Mouse (Mus musculus): ENCODE measurements around the gene Zdhhc1. TPM values are rescaled to one million over a fixed set of nuclear protein-coding genes. Genes with fewer than 3 reads are reported as not detected.

Zdhhc1 gene
- total and polyA plus RNA-seq, 3 experiments, result 13.0 to 40.5 (median 13.3) TPM

DNA sequence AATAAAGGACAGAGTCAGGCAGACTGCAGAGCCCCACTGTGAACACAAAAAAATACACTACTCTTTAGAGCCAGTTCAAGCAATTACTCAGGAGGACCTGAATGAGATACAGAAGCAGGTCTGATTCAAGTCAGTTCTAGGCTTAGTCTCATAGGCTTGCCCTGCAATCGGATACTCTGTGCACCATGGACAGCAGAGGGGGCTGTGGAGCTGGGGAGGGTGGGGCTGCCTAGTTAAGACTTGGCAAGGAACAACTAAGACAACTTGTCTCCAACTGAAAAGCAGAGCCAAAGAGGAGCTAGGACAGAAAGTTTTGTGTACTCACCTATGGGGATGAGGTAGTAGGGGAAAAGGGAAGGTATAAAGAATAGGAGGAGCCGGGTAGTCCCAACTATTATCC, 35.1 kb upstream of the Zdhhc1 start:
- Histone ChIP-seq H3K4me3 (no peak overlapping the region), H3K79me2 (replicated peaks; ENCODE audit: control insufficient read depth, insufficient read depth, low read length) (no peaks in the 10 kb centered on the region), H3K27me3 (ENCODE audit: control insufficient read depth, insufficient read depth, low read length) (no peaks in the 10 kb centered on the region), H3K36me3 (ENCODE audit: control insufficient read depth, insufficient read depth, low read length) (peaks cover 5% of the 10 kb centered on the region), H3K4me1 (ENCODE audit: control insufficient read depth, insufficient read depth, low read length) (peaks cover 11% of the 10 kb centered on the region), H3K9ac (ENCODE audit: low read depth, low read length) (no peak overlapping the region), H3K27ac (peak overlapping the region; percentile 34; the same call in 1 of the 2 replicates)
- TF ChIP-seq CTCF (IDR thresholded peaks at IDR 0.05) (peak; percentile 82), EP300 (IDR thresholded peaks at IDR 0.05; ENCODE audit: insufficient read depth, low read depth, low read length) (0 out of 2 replicates have a peak, but pooled peaks have one; percentile 37), POLR2A (IDR thresholded peaks at IDR 0.05; ENCODE audit: insufficient read depth, low read depth, low read length) (no peak)
- DNase-seq, result peak; percentile 55 to 79
- intact Hi-C loops (cut with DNase I), result loop anchor here (2.0 kb wide), 2 partner anchors 15 to 23 kb away; no protein-coding TSS in a partner anchor
- 51% methylated on average over 2 of the region's 2 CpGs for WGBS

DNA sequence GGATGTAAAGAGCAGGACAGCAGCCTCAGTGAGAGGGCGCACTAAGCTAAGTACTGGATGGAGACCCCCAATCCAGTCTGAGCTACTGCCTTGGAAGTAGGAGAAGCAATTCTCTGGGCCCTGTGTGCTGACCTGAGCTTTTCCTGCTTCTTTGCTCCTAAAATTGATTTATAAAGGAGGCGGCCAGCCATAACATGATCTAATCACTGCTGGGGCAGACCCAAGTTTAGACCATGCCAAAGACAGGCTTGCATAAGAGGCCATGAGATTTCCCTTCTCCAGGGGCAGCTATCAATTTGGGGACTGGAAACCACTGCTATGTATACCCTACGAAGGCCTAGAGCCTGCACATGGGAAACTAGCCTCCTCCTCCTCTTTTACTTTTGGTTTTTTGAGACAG, 32.6 kb upstream of the Zdhhc1 start:
- H3K9ac ChIP-seq (ENCODE audit: low read depth, low read length), result no peak overlapping the region
- WGBS, result 79% methylated on average over 3 of the region's 3 CpGs
- no peak overlapping the region for H3K27ac ChIP-seq
- H3K27me3 ChIP-seq (ENCODE audit: control insufficient read depth, insufficient read depth, low read length), result no peaks in the 10 kb centered on the region
- no peaks in the 10 kb centered on the region for H3K79me2 ChIP-seq (replicated peaks; ENCODE audit: control insufficient read depth, insufficient read depth, low read length)
- peaks cover 11% of the 10 kb centered on the region for H3K4me1 ChIP-seq (ENCODE audit: control insufficient read depth, insufficient read depth, low read length)
- peaks cover 5% of the 10 kb centered on the region for H3K36me3 ChIP-seq (ENCODE audit: control insufficient read depth, insufficient read depth, low read length)
- no peak for DNase-seq
- no peak overlapping the region for H3K4me3 ChIP-seq
- intact Hi-C loops (cut with DNase I), result no loop called here
- TF ChIP-seq POLR2A (IDR thresholded peaks at IDR 0.05; ENCODE audit: insufficient read depth, low read depth, low read length), result no peak
- no peak for TF ChIP-seq EP300 (IDR thresholded peaks at IDR 0.05; ENCODE audit: insufficient read depth, low read depth, low read length)
- TF ChIP-seq CTCF (IDR thresholded peaks at IDR 0.05), result no peak

DNA sequence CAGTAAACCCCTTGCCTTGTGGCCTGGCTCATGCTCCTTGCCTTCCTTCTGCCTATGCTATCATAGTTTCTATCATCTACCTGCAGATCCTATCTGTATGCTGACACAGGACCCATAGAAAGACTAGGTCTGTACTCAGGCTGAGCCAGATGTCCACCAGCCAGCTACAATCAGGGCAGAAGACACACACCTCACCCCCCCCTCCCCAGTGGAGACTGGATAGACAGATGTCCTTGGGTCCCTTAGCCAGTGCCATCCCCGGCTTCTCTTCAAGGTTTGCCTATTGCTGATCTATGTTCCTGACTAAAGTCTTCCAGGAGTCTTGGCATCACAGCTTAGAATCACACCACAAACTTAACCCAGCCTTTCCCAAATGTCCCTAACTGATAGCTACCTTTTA, 31.5 kb upstream of the Zdhhc1 start:
- peaks cover 5% of the 10 kb centered on the region for H3K36me3 ChIP-seq (ENCODE audit: control insufficient read depth, insufficient read depth, low read length)
- intact Hi-C loops (cut with DNase I), result no loop called here
- no peaks in the 10 kb centered on the region for H3K79me2 ChIP-seq (replicated peaks; ENCODE audit: control insufficient read depth, insufficient read depth, low read length)
- no peak overlapping the region for H3K9ac ChIP-seq (ENCODE audit: low read depth, low read length)
- WGBS, result 92% methylated on average over 1 of the region's 1 CpGs
- no peaks in the 10 kb centered on the region for H3K27me3 ChIP-seq (ENCODE audit: control insufficient read depth, insufficient read depth, low read length)
- DNase-seq, result no peak
- no peak overlapping the region for H3K27ac ChIP-seq
- peaks cover 4% of the 10 kb centered on the region for H3K4me1 ChIP-seq (ENCODE audit: control insufficient read depth, insufficient read depth, low read length)
- no peak overlapping the region for H3K4me3 ChIP-seq
- no peak for TF ChIP-seq POLR2A (IDR thresholded peaks at IDR 0.05; ENCODE audit: insufficient read depth, low read depth, low read length)
- TF ChIP-seq CTCF (IDR thresholded peaks at IDR 0.05), result no peak
- no peak for TF ChIP-seq EP300 (IDR thresholded peaks at IDR 0.05; ENCODE audit: insufficient read depth, low read depth, low read length)

DNA sequence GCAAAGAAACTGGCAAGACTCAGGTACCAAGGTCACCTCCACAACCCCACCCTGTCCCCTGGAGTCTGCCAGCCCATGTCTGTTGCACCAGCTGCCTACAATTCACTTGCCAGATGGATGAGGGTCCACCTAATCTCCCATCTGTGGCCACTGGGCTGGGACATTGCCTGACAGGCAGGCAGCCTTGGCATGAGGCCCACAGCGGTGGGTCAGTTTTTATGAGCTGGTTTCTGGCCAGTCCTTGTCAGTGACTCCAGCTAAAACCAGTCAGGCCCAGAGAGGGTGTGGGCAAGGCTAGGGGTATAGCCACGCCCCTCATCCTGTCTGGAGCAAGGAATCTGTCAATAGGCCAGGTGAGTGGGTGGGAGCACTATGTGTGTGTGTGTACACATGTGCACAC, 30.4 kb upstream of the Zdhhc1 start:
- Histone ChIP-seq H3K4me1 (ENCODE audit: control insufficient read depth, insufficient read depth, low read length) (peaks cover 2% of the 10 kb centered on the region; the same call in 1 of the 2 replicates), H3K4me3 (no peak overlapping the region), H3K27ac (no peak overlapping the region), H3K36me3 (ENCODE audit: control insufficient read depth, insufficient read depth, low read length) (peaks cover 3% of the 10 kb centered on the region), H3K79me2 (replicated peaks; ENCODE audit: control insufficient read depth, insufficient read depth, low read length) (no peaks in the 10 kb centered on the region), H3K27me3 (ENCODE audit: control insufficient read depth, insufficient read depth, low read length) (no peaks in the 10 kb centered on the region), H3K9ac (ENCODE audit: low read depth, low read length) (no peak overlapping the region)
- no peak for TF ChIP-seq CTCF (IDR thresholded peaks at IDR 0.05)
- no peak for TF ChIP-seq EP300 (IDR thresholded peaks at IDR 0.05; ENCODE audit: insufficient read depth, low read depth, low read length)
- no peak for TF ChIP-seq POLR2A (IDR thresholded peaks at IDR 0.05; ENCODE audit: insufficient read depth, low read depth, low read length)
- 68% methylated on average over 2 of the region's 2 CpGs for WGBS
- DNase-seq, result no peak
- intact Hi-C loops (cut with DNase I), result no loop called here

DNA sequence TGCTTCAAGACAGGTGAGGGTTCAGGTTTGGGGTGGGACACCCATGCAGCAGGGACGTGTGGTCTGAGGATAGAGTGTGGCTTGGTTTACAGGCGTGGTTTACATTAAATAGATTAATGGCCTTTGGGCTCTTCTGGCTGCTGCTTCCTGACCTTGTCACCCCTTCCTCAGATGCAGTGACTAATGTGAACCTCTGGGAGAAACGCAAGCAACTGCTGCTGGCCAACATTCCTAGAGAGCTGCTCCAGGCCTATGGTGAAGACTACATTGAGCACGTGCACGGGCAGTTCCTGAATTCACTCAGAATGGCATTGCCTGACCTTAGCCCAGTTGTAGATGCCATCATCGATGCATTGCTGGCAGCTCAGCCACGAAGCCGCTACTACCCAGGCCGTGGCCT, 26.2 kb upstream of the Zdhhc1 start:
- H3K79me2 ChIP-seq (replicated peaks; ENCODE audit: control insufficient read depth, insufficient read depth, low read length), result no peaks in the 10 kb centered on the region
- intact Hi-C loops (cut with DNase I), result no loop called here
- H3K36me3 ChIP-seq (ENCODE audit: control insufficient read depth, insufficient read depth, low read length), result no peaks in the 10 kb centered on the region
- no peaks in the 10 kb centered on the region for H3K27me3 ChIP-seq (ENCODE audit: control insufficient read depth, insufficient read depth, low read length)
- TF ChIP-seq CTCF (IDR thresholded peaks at IDR 0.05), result no peak
- TF ChIP-seq EP300 (IDR thresholded peaks at IDR 0.05; ENCODE audit: insufficient read depth, low read depth, low read length), result no peak
- no peak for TF ChIP-seq POLR2A (IDR thresholded peaks at IDR 0.05; ENCODE audit: insufficient read depth, low read depth, low read length)
- peaks cover 5% of the 10 kb centered on the region for H3K4me1 ChIP-seq (ENCODE audit: control insufficient read depth, insufficient read depth, low read length)
- no peak overlapping the region for H3K27ac ChIP-seq
- 79% methylated on average over 9 of the region's 9 CpGs for WGBS
- no peak for DNase-seq
- no peak overlapping the region for H3K4me3 ChIP-seq
- no peak overlapping the region for H3K9ac ChIP-seq (ENCODE audit: low read depth, low read length)

DNA sequence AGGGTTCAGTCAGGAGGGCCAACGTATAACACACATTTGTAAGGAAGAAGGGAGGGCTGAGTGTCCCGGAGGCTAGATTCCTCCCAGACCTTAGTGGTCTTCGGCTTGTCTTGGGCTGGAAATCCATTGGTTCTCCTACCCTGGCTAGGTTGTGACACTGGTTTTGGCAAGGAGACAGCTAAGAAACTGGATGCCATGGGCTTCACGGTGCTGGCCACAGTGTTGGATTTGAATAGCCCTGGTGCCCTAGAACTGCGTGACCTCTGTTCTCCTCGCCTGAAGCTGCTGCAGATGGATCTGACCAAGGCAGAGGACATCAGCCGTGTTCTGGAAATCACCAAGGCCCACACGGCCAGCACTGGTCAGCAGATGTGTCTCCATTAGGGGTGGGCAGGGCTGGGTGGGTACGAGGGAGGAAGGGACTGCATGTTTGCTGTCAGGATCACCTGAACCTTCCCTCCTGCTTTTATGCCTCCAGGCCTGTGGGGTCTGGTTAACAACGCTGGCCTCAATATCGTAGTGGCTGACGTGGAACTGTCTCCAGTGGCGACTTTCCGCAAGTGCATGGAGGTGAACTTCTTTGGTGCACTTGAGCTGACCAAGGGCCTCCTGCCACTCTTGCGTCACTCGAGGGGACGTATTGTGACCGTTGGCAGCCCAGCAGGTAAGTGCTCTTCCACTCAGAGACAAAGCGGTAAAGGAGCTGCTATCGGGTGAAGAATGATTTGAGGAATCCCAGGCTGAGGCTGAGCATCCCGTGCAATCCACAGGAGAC, 25.5 kb upstream of the Zdhhc1 start:
- WGBS, result 86% methylated on average over 21 of the region's 21 CpGs

More for the DNA sequence above, 25.5 kb upstream of the Zdhhc1 start:
- Histone ChIP-seq H3K9ac (ENCODE audit: low read depth, low read length) (no peak overlapping the region), H3K4me3 (no peak overlapping the region), H3K4me1 (ENCODE audit: control insufficient read depth, insufficient read depth, low read length) (peaks cover 6% of the 10 kb centered on the region), H3K27me3 (ENCODE audit: control insufficient read depth, insufficient read depth, low read length) (no peaks in the 10 kb centered on the region), H3K79me2 (replicated peaks; ENCODE audit: control insufficient read depth, insufficient read depth, low read length) (no peaks in the 10 kb centered on the region), H3K36me3 (ENCODE audit: control insufficient read depth, insufficient read depth, low read length) (no peaks in the 10 kb centered on the region), H3K27ac (no peak overlapping the region)
- TF ChIP-seq EP300 (IDR thresholded peaks at IDR 0.05; ENCODE audit: insufficient read depth, low read depth, low read length) (no peak), POLR2A (IDR thresholded peaks at IDR 0.05; ENCODE audit: insufficient read depth, low read depth, low read length) (no peak), CTCF (IDR thresholded peaks at IDR 0.05) (no peak)
- intact Hi-C loops (cut with DNase I), result no loop called here
- DNase-seq, result no peak
